Mouse (Mus musculus) bone marrow macrophage, adult 2 months (primary cell): ENCODE data around the gene Lsm3. TPM values are rescaled to one million over a fixed set of nuclear protein-coding genes. Genes with fewer than 3 reads are reported as not detected.

Experiments used
- H3K27ac ChIP-seq: 2 replicates; pipeline ENCODE4 v1.5.1; 2012; ENCODE audit warnings: low read depth, low read length; ENCODE audit not compliant: insufficient read depth
- H3K4me1 ChIP-seq: 2 replicates; pipeline ENCODE4 v1.6.1; 2012; ENCODE audit warnings: low read length; ENCODE audit not compliant: control insufficient read depth, insufficient read depth
- H3K4me3 ChIP-seq: 2 replicates; pipeline ENCODE4 v1.5.1; 2012; ENCODE audit warnings: mild to moderate bottlenecking, low read length, moderate library complexity; ENCODE audit not compliant: insufficient read depth
- CTCF ChIP-seq: IDR thresholded peaks from 2 replicates; pipeline ENCODE4 v1.5.1; 2012; ENCODE audit warnings: low read depth, mild to moderate bottlenecking, low read length, moderate library complexity
- POLR2A ChIP-seq: IDR thresholded peaks from 2 replicates; pipeline ENCODE4 v1.6.1; 2012; ENCODE audit warnings: mild to moderate bottlenecking, low read depth, low read length, borderline replicate concordance
- polyA plus RNA-seq: library from polyadenylated mRNA; stranded (reverse); fragments of >200 nt; gene quantifications from 2 replicates; pipeline ENCODE4 v1.2.4, GENCODE M21; 2012; ENCODE audit not compliant: missing spikeins, insufficient read depth, insufficient read length

Gene Lsm3
- polyA plus RNA-seq, 1 experiment, result 65.3 TPM

GRCm38 (mm10) chr6:91549621-91550020 is 33.9 kb downstream of the Lsm3 start:
- Histone ChIP-seq H3K4me3 (no peak overlapping the region), H3K4me1 (no peaks in the 10 kb centered on the region), H3K27ac (no peak overlapping the region)
- no peak for TF ChIP-seq POLR2A
- TF ChIP-seq CTCF, result no peak

DNA sequence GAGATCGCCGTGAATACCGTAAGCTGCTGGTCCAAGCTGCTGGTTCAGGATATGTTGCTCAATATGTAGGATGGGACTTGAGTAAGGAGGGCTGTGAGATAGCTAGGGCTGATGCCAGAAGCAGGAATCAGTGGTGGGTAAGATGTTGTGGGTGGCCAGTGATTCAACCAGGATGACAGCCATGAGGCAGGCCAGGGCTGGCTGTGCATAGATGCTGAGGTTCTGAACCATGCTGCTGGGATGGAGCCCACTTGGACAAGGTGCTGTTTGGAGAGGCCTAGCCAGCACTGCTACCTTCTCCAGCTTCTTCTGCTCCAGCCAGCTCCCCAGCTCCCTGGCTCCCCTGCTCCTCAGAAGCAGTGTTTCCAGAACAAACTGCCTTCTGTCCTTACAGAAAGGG is 35.9 kb downstream of the Lsm3 start:
- TF ChIP-seq CTCF (no peak), POLR2A (no peak)
- no peaks in the 10 kb centered on the region for H3K4me1 ChIP-seq
- H3K4me3 ChIP-seq, result no peak overlapping the region
- no peak overlapping the region for H3K27ac ChIP-seq

- H3K4me3 ChIP-seq, result no peak overlapping the region
- H3K27ac ChIP-seq, result no peak overlapping the region
- no peaks in the 10 kb centered on the region for H3K4me1 ChIP-seq
- TF ChIP-seq CTCF (no peak), POLR2A (no peak)
These were observed 37.0 kb downstream of the Lsm3 start for GRCm38 (mm10) chr6:91552693-91553092.

DNA sequence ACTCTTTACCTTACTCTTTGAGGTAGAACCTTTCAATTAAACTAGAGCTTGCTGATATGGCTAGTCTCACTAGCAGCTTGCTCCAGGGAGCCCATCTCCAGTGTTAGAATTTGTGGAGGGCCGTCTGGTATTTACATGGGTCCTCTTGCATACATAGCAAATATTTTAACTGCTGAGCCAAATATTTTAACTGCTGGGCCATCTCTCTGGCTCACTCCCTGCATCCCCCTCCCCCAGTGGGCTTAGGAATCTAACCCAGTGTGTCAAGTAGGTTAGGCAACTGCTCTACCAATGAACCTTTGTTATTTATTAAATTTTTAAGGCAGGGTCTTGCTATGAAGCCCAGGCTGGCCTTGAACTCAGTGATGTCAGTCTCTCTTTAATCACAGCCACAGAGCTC is 42.8 kb downstream of the Lsm3 start:
- H3K27ac ChIP-seq, result no peak overlapping the region
- TF ChIP-seq CTCF (no peak), POLR2A (no peak)
- H3K4me1 ChIP-seq, result no peaks in the 10 kb centered on the region
- H3K4me3 ChIP-seq, result no peak overlapping the region

DNA sequence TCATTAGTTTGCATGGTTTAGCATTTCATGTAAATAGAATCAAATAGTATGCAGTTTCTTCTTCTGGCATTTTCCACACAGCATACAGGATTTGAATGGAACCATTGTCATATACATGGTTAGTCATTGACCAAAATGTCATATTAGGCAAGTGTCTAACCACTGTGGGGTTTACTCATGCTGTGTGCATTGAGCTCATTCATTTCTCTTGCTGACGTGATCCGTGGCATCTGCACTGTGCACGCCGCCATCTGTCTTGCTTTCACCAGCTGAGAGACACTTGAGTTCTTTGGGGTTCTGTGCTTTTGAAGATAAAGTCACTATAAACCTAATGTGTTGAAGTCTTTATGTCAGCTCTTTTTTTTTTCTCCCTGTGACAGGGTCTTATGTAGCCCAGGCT is 43.6 kb downstream of the Lsm3 start:
- no peak for TF ChIP-seq POLR2A
- TF ChIP-seq CTCF, result no peak
- Histone ChIP-seq H3K4me3 (no peak overlapping the region), H3K4me1 (no peaks in the 10 kb centered on the region), H3K27ac (no peak overlapping the region)

- H3K4me1 ChIP-seq, result no peaks in the 10 kb centered on the region
- no peak overlapping the region for H3K27ac ChIP-seq
- no peak for TF ChIP-seq POLR2A
- no peak for TF ChIP-seq CTCF
- no peak overlapping the region for H3K4me3 ChIP-seq
These were observed 44.5 kb downstream of the Lsm3 start for GRCm38 (mm10) chr6:91560186-91560585.

- Histone ChIP-seq H3K4me1 (no peaks in the 10 kb centered on the region), H3K27ac (no peak overlapping the region)
- TF ChIP-seq POLR2A, result no peak
- TF ChIP-seq CTCF, result no peak
These were observed 47.3 kb downstream of the Lsm3 start for GRCm38 (mm10) chr6:91563031-91563430.

GRCm38 (mm10) chr6:91566407-91566806 is 50.7 kb downstream of the Lsm3 start:
- no peak overlapping the region for H3K27ac ChIP-seq
- TF ChIP-seq POLR2A, result no peak
- TF ChIP-seq CTCF, result no peak
- no peaks in the 10 kb centered on the region for H3K4me1 ChIP-seq
- H3K4me3 ChIP-seq, result no peak overlapping the region

More at GRCm38 (mm10) chr6:91563031-91563430, 47.3 kb downstream of the Lsm3 start:
- H3K4me3 ChIP-seq, result no peak overlapping the region

Other genes with a start within 250 kb of the Lsm3 start
- not detected in 2 replicates for gene Wnt7a, start 104.6 kb upstream of the Lsm3 start, polyA plus RNA-seq
- gene Chchd4, start 42.4 kb upstream of the Lsm3 start, polyA plus RNA-seq, result 5.5 and 6.7 TPM in 2 replicates
- gene Tmem43, start 42.2 kb upstream of the Lsm3 start, polyA plus RNA-seq, result 82.3 and 87.5 TPM in 2 replicates
- 16.3 and 17.2 TPM in 2 replicates for gene Xpc, start within 50 bp of the Lsm3 start, polyA plus RNA-seq
- gene Slc6a6, start 168.1 kb downstream of the Lsm3 start, polyA plus RNA-seq, result 510 and 575 TPM in 2 replicates